Mouse (Mus musculus): Measurements from ENCODE around the gene Klhl36.
A peak's percentile ranks its signal among the peaks of the same experiment; 100 is the strongest.
"Not testable (repeated sequence)": the region's sequence is repeated elsewhere in the genome, so short reads cannot be mapped to it uniquely, and the experiment has no call there.

The Klhl36 gene

GRCm38 (mm10) chr8:119835270-119835669 lies 26.8 kb upstream of the Klhl36 start:
- DNase-seq (ENCODE audit: low spot score): no peak

- no peak for DNase-seq (ENCODE audit: low spot score)
Measured at GRCm38 (mm10) chr8:119836831-119837230, 25.2 kb upstream of the Klhl36 start.

- DNase-seq (ENCODE audit: low spot score): peak; percentile 67
Measured at GRCm38 (mm10) chr8:119837553-119838071, 24.5 kb upstream of the Klhl36 start.

GRCm38 (mm10) chr8:119838100-119838982 lies 23.7 kb upstream of the Klhl36 start:
- DNase-seq (ENCODE audit: low spot score): peak; percentile 53

GRCm38 (mm10) chr8:119838983-119839340 lies 23.1 kb upstream of the Klhl36 start:
- DNase-seq (ENCODE audit: low spot score): no peak

- peak; percentile 77 for DNase-seq (ENCODE audit: low spot score)
Measured at GRCm38 (mm10) chr8:119839419-119840021, 22.5 kb upstream of the Klhl36 start.

- DNase-seq (ENCODE audit: low spot score): peak; percentile 95
Measured at GRCm38 (mm10) chr8:119840275-119840808, 21.7 kb upstream of the Klhl36 start, which contains the start of gene Cotl1. Gene Cotl1, minus strand, starts transcription at chr8:119840544.

GRCm38 (mm10) chr8:119840905-119841411 lies 21.1 kb upstream of the Klhl36 start:
- DNase-seq (ENCODE audit: low spot score): peak; percentile 92

GRCm38 (mm10) chr8:119843444-119843843 lies 18.6 kb upstream of the Klhl36 start:
- peak; percentile 74 for DNase-seq (ENCODE audit: low spot score)

- DNase-seq (ENCODE audit: low spot score): no peak
Measured at GRCm38 (mm10) chr8:119844577-119844976, 17.5 kb upstream of the Klhl36 start.

- not testable (repeated sequence) for DNase-seq (ENCODE audit: low spot score)
Measured at GRCm38 (mm10) chr8:119845741-119846140, 16.3 kb upstream of the Klhl36 start.

- no peak for DNase-seq (ENCODE audit: low spot score)
Measured at GRCm38 (mm10) chr8:119847232-119847922, 14.7 kb upstream of the Klhl36 start.

GRCm38 (mm10) chr8:119853521-119853920 lies 8.5 kb upstream of the Klhl36 start:
- no peak for DNase-seq (ENCODE audit: low spot score)

GRCm38 (mm10) chr8:119854035-119854434 lies 8.0 kb upstream of the Klhl36 start:
- DNase-seq (ENCODE audit: low spot score): no peak

GRCm38 (mm10) chr8:119855656-119856055 lies 6.4 kb upstream of the Klhl36 start:
- no peak for DNase-seq (ENCODE audit: low spot score)

- DNase-seq (ENCODE audit: low spot score): no peak
Measured at GRCm38 (mm10) chr8:119857767-119858166, 4.3 kb upstream of the Klhl36 start.

GRCm38 (mm10) chr8:119862390-119862734 lies 296 bp downstream of the Klhl36 start:
- no peak for DNase-seq (ENCODE audit: low spot score)

GRCm38 (mm10) chr8:119862749-119863148 lies 683 bp downstream of the Klhl36 start:
- DNase-seq (ENCODE audit: low spot score): peak; percentile 29

- no peak for DNase-seq (ENCODE audit: low spot score)
Measured at GRCm38 (mm10) chr8:119869616-119870015, 7.5 kb downstream of the Klhl36 start.

GRCm38 (mm10) chr8:119873181-119873580 lies 11.1 kb downstream of the Klhl36 start:
- DNase-seq (ENCODE audit: low spot score): no peak

GRCm38 (mm10) chr8:119881301-119881700 lies 19.2 kb downstream of the Klhl36 start:
- no peak for DNase-seq (ENCODE audit: low spot score)

- DNase-seq (ENCODE audit: low spot score): no peak
Measured at GRCm38 (mm10) chr8:119881917-119882316, 19.9 kb downstream of the Klhl36 start.
